ENCODE assay signal across 13 mouse cellular contexts in the genomic region with DNA sequence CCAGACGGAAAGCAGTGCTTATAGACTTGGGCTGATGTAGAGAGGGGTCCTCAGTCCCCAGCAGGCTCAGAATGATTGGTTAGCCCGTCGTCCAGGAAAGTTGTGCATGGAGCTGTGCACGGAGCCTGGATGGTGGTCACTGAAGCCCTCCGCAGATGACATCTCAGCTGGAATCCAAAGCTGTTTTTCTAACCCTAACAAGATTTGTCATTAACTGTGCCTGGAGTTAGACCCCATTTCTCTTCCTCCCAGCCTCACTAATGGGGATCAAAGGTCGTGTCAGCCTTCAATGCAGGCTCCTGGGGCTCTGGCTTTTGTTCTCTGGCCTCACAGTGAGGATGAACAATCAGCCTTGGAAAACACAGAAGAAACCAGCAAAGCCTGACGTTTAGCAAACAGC.
DNase-seq lines count a peak whose midpoint lies in the region; ATAC-seq and TF ChIP-seq lines count a peak whose summit lies in the region.
"Had no signal": no experiment of that assay in that cellular context is flagged by ENCODE, and none has a peak within 500 bp of the region (broad histone marks: within the 10 kb centered on the region; RNA-seq: fewer than 3 reads in every experiment).

No protein-coding gene starts in this region.

- WGBS in heart, embryonic 10.5 days: 21% methylated on average over 7 of the region's 7 CpGs
- 32% methylated on average over 7 of the region's 7 CpGs for WGBS in kidney, adult 2 months
- 1% methylated on average over 7 of the region's 7 CpGs for WGBS in midbrain, embryonic 13.5 days

- intact Hi-C loops in heart, postnatal 36 days (cut with DNase I): no loop called here

- no peak overlapping the region for H3K4me3 ChIP-seq in heart, embryonic 10.5 days
- H3K4me3 ChIP-seq in kidney, adult 2 months (ENCODE audit: insufficient read depth, low read depth, low read length): no peak overlapping the region
- no peak overlapping the region for H3K4me3 ChIP-seq in midbrain, embryonic 13.5 days (replicated peaks)

- ATAC-seq in midbrain, embryonic 13.5 days: 0 out of 2 replicates have a peak, but pooled peaks have one; percentile 58
- ATAC-seq: inflammation-experienced regulatory T-cells, adult 6 months had no signal

- no peaks in the 10 kb centered on the region for H3K27me3 ChIP-seq in heart, embryonic 10.5 days (ENCODE audit: insufficient read depth, poor library complexity, severe bottlenecking)
- H3K27me3 ChIP-seq in kidney, adult 2 months (replicated peaks; ENCODE audit: control insufficient read depth, insufficient read depth, low read length): no peaks in the 10 kb centered on the region
- H3K27me3 ChIP-seq in midbrain, embryonic 13.5 days: peaks cover 50% of the 10 kb centered on the region

- H3K36me3 ChIP-seq in heart, embryonic 10.5 days: no peaks in the 10 kb centered on the region
- no peaks in the 10 kb centered on the region for H3K36me3 ChIP-seq in kidney, adult 2 months (ENCODE audit: control insufficient read depth, insufficient read depth, low read length)
- H3K36me3 ChIP-seq in midbrain, embryonic 13.5 days: no peaks in the 10 kb centered on the region

- no peak for TF ChIP-seq CTCF in kidney, adult 2 months (conservative IDR thresholded peaks at IDR 0.05; ENCODE audit: insufficient read depth, insufficient read length, low read depth, low read length)

- H3K9me3 ChIP-seq in heart, embryonic 10.5 days: no peaks in the 10 kb centered on the region
- H3K9me3 ChIP-seq in midbrain, embryonic 13.5 days: no peaks in the 10 kb centered on the region

- H3K27ac ChIP-seq in heart, embryonic 10.5 days: no peak overlapping the region
- H3K27ac ChIP-seq in kidney, adult 2 months (ENCODE audit: insufficient read depth, low read depth, low read length): no peak overlapping the region; the same call in 1 of the 2 replicates
- no peak overlapping the region for H3K27ac ChIP-seq in midbrain, embryonic 13.5 days
- H3K27ac ChIP-seq: liver, embryonic 14.5 days had no signal

- peak; percentile 59 for DNase-seq in heart, embryonic 10.5 days (ENCODE audit: low spot score)
- DNase-seq in heart, postnatal 36 days: no peak
- peak; percentile 89 for DNase-seq in embryo, embryonic 10.5 days (ENCODE audit: low spot score)
- peak; percentile 85 for DNase-seq in kidney, adult 2 months
- DNase-seq in adrenal gland, postnatal 25 days: no peak
- no peak for DNase-seq in thymus, postnatal 25 days
- DNase-seq in heart, adult 18-20 months: no peak
- DNase-seq: adrenal gland, adult 8-10 months; cerebellum, postnatal 10 days; thymus, postnatal 36 days had no signal

- 0 out of 2 replicates have a peak, but pooled peaks cover 17% of the 10 kb centered on the region for H3K4me1 ChIP-seq in heart, embryonic 10.5 days
- H3K4me1 ChIP-seq in kidney, adult 2 months (ENCODE audit: control insufficient read depth, insufficient read depth, low read length): no peaks in the 10 kb centered on the region; the same call in 1 of the 2 replicates
- H3K4me1 ChIP-seq in midbrain, embryonic 13.5 days (replicated peaks): peaks cover 12% of the 10 kb centered on the region

- H3K4me2 ChIP-seq in midbrain, embryonic 13.5 days (replicated peaks): no peak overlapping the region

- H3K9ac ChIP-seq in midbrain, embryonic 13.5 days (replicated peaks): no peak overlapping the region
- H3K9ac ChIP-seq: liver, embryonic 14.5 days had no signal

- no peak for TF ChIP-seq POLR2A in kidney, adult 2 months (IDR thresholded peaks at IDR 0.05; ENCODE audit: low read depth, low read length)

Comparison
In these comparisons a context has a peak if more than half of its experiments do, and no peak if none do; other contexts are left out.
1. DNase-seq: peak in heart, embryonic 10.5 days (single experiment), embryo, embryonic 10.5 days (single experiment) and kidney, adult 2 months (single experiment); none in heart, postnatal 36 days (0 of 2), adrenal gland, postnatal 25 days (single experiment), thymus, postnatal 25 days (single experiment) and heart, adult 18-20 months (0 of 2).